Mouse (Mus musculus) brain, embryonic 18.5 days (tissue): ENCODE results near the gene Gm17490.

ENCODE experiments used
- DNase-seq: peaks from one replicate; pipeline ENCODE4 v3.0.0-alpha.2; 2012; ENCODE audit warnings: low read depth, low spot score

The Gm17490 gene

GRCm38 (mm10) chr2:11625890-11626289, at the start of gene Gm17490:
Gm17490 (minus strand) TSS chr2:11626264.
- DNase-seq = no peak

- DNase-seq = no peak
These were observed 46.1 kb upstream of the Gm17490 start for GRCm38 (mm10) chr2:11672144-11672543.

GRCm38 (mm10) chr2:11665326-11665725, 39.3 kb upstream of the Gm17490 start:
- no peak for DNase-seq

- DNase-seq = no peak
These were observed 38.7 kb upstream of the Gm17490 start for GRCm38 (mm10) chr2:11664806-11665205.

- DNase-seq = no peak
These were observed 38.3 kb upstream of the Gm17490 start for GRCm38 (mm10) chr2:11664367-11664766.

GRCm38 (mm10) chr2:11663961-11664360, 37.9 kb upstream of the Gm17490 start:
- peak; percentile 55 for DNase-seq

GRCm38 (mm10) chr2:11662907-11663230, 36.8 kb upstream of the Gm17490 start:
- no peak for DNase-seq

- no peak for DNase-seq
These were observed 36.3 kb upstream of the Gm17490 start for GRCm38 (mm10) chr2:11662143-11662906.

- DNase-seq = no peak
These were observed 33.2 kb upstream of the Gm17490 start for GRCm38 (mm10) chr2:11659263-11659662.

GRCm38 (mm10) chr2:11657581-11657980, 31.5 kb upstream of the Gm17490 start:
- no peak for DNase-seq

GRCm38 (mm10) chr2:11654990-11655931, 29.2 kb upstream of the Gm17490 start:
- DNase-seq = no peak

GRCm38 (mm10) chr2:11653780-11654179, 27.7 kb upstream of the Gm17490 start:
- DNase-seq = no peak

- no peak for DNase-seq
These were observed 27.3 kb upstream of the Gm17490 start for GRCm38 (mm10) chr2:11653330-11653729.

GRCm38 (mm10) chr2:11652780-11653179, 26.7 kb upstream of the Gm17490 start:
- no peak for DNase-seq

GRCm38 (mm10) chr2:11652196-11652595, 26.1 kb upstream of the Gm17490 start:
- no peak for DNase-seq

GRCm38 (mm10) chr2:11651476-11651875, 25.4 kb upstream of the Gm17490 start:
- DNase-seq = no peak

- DNase-seq = no peak
These were observed 19.2 kb upstream of the Gm17490 start for GRCm38 (mm10) chr2:11645297-11645696.

- DNase-seq = no peak
These were observed 18.0 kb upstream of the Gm17490 start for GRCm38 (mm10) chr2:11644057-11644456.

- DNase-seq = no peak
These were observed 16.4 kb upstream of the Gm17490 start, which contains the start of gene Il2ra for GRCm38 (mm10) chr2:11642451-11642941. Il2ra (plus strand) TSS chr2:11642807.

- DNase-seq = no peak
These were observed 11.1 kb upstream of the Gm17490 start for GRCm38 (mm10) chr2:11637115-11637514.

GRCm38 (mm10) chr2:11636138-11636480, 10.0 kb upstream of the Gm17490 start:
- DNase-seq = no peak

- no peak for DNase-seq
These were observed 9.5 kb upstream of the Gm17490 start for GRCm38 (mm10) chr2:11635471-11636137.
